Mouse (Mus musculus): ENCODE results near the gene Psmb4. TPM values are rescaled to one million over a fixed set of nuclear protein-coding genes. Genes with fewer than 3 reads are reported as not detected.
"Not testable (repeated sequence)": the region's sequence is repeated elsewhere in the genome, so short reads cannot be mapped to it uniquely, and the experiment has no call there.

Psmb4 gene
- polyA plus RNA-seq, 1 experiment from 2014 or later: 351 TPM

- not testable (repeated sequence) for H3K36me3 ChIP-seq (ENCODE audit: control insufficient read depth, insufficient read depth, low read length); H3K27ac ChIP-seq (replicated peaks; ENCODE audit: low read depth, low read length); H3K9ac ChIP-seq (ENCODE audit: low read depth, low read length); ATAC-seq (ENCODE audit: low read depth); H3K9me3 ChIP-seq (ENCODE audit: control insufficient read depth, low read length); H3K27me3 ChIP-seq (replicated peaks; ENCODE audit: control insufficient read depth, insufficient read depth, low read length); H3K4me3 ChIP-seq (ENCODE audit: low read depth, low read length); H3K4me1 ChIP-seq (ENCODE audit: control insufficient read depth, insufficient read depth, low read length); H3K4me2 ChIP-seq (ENCODE audit: low read depth, low read length); DNase-seq (ENCODE audit: low spot score)
- 38% methylated on average over 4 of the region's 7 CpGs for WGBS
These were observed 43.9 kb upstream of the Psmb4 start for GRCm38 (mm10) chr3:94930386-94931266.

- H3K4me2 ChIP-seq (ENCODE audit: low read depth, low read length); DNase-seq (ENCODE audit: low spot score); H3K4me3 ChIP-seq (ENCODE audit: low read depth, low read length); H3K36me3 ChIP-seq (ENCODE audit: control insufficient read depth, insufficient read depth, low read length); H3K9ac ChIP-seq (ENCODE audit: low read depth, low read length); H3K27ac ChIP-seq (replicated peaks; ENCODE audit: low read depth, low read length); ATAC-seq (ENCODE audit: low read depth); H3K27me3 ChIP-seq (replicated peaks; ENCODE audit: control insufficient read depth, insufficient read depth, low read length); H3K9me3 ChIP-seq (ENCODE audit: control insufficient read depth, low read length); H3K4me1 ChIP-seq (ENCODE audit: control insufficient read depth, insufficient read depth, low read length): not testable (repeated sequence)
- 91% methylated on average over 4 of the region's 4 CpGs for WGBS
These were observed 42.2 kb upstream of the Psmb4 start for GRCm38 (mm10) chr3:94928979-94929378.

GRCm38 (mm10) chr3:94926301-94926736 is 39.6 kb upstream of the Psmb4 start:
- H3K9me3 ChIP-seq (ENCODE audit: control insufficient read depth, low read length); H3K27me3 ChIP-seq (replicated peaks; ENCODE audit: control insufficient read depth, insufficient read depth, low read length); H3K4me3 ChIP-seq (ENCODE audit: low read depth, low read length); H3K36me3 ChIP-seq (ENCODE audit: control insufficient read depth, insufficient read depth, low read length); H3K4me2 ChIP-seq (ENCODE audit: low read depth, low read length); DNase-seq (ENCODE audit: low spot score); ATAC-seq (ENCODE audit: low read depth); H3K9ac ChIP-seq (ENCODE audit: low read depth, low read length); H3K27ac ChIP-seq (replicated peaks; ENCODE audit: low read depth, low read length); H3K4me1 ChIP-seq (ENCODE audit: control insufficient read depth, insufficient read depth, low read length): not testable (repeated sequence)
- 50% methylated on average over 4 of the region's 4 CpGs for WGBS

- Histone ChIP-seq H3K9me3 (ENCODE audit: control insufficient read depth, low read length) (no peaks in the 10 kb centered on the region), H3K27me3 (replicated peaks; ENCODE audit: control insufficient read depth, insufficient read depth, low read length) (no peaks in the 10 kb centered on the region), H3K4me2 (ENCODE audit: low read depth, low read length) (no peak overlapping the region), H3K36me3 (ENCODE audit: control insufficient read depth, insufficient read depth, low read length) (no peaks in the 10 kb centered on the region), H3K4me1 (ENCODE audit: control insufficient read depth, insufficient read depth, low read length) (no peaks in the 10 kb centered on the region), H3K27ac (replicated peaks; ENCODE audit: low read depth, low read length) (no peak overlapping the region), H3K4me3 (ENCODE audit: low read depth, low read length) (no peak overlapping the region), H3K9ac (ENCODE audit: low read depth, low read length) (no peak overlapping the region)
- 62% methylated on average over 8 of the region's 8 CpGs for WGBS
- DNase-seq (ENCODE audit: low spot score) (no peak), ATAC-seq (ENCODE audit: low read depth) (no peak)
These were observed 37.9 kb upstream of the Psmb4 start for GRCm38 (mm10) chr3:94924688-94925087.

GRCm38 (mm10) chr3:94922333-94922732 is 35.6 kb upstream of the Psmb4 start:
- Histone ChIP-seq H3K27me3 (replicated peaks; ENCODE audit: control insufficient read depth, insufficient read depth, low read length) (no peaks in the 10 kb centered on the region), H3K36me3 (ENCODE audit: control insufficient read depth, insufficient read depth, low read length) (no peaks in the 10 kb centered on the region), H3K9me3 (ENCODE audit: control insufficient read depth, low read length) (no peaks in the 10 kb centered on the region), H3K4me1 (ENCODE audit: control insufficient read depth, insufficient read depth, low read length) (no peaks in the 10 kb centered on the region), H3K9ac (ENCODE audit: low read depth, low read length) (no peak overlapping the region), H3K4me3 (ENCODE audit: low read depth, low read length) (no peak overlapping the region), H3K27ac (replicated peaks; ENCODE audit: low read depth, low read length) (no peak overlapping the region), H3K4me2 (ENCODE audit: low read depth, low read length) (no peak overlapping the region)
- ATAC-seq (ENCODE audit: low read depth): no peak
- WGBS: 60% methylated on average over 3 of the region's 3 CpGs
- DNase-seq (ENCODE audit: low spot score): no peak

GRCm38 (mm10) chr3:94921104-94921503 is 34.3 kb upstream of the Psmb4 start:
- ATAC-seq (ENCODE audit: low read depth): no peak
- no peak overlapping the region for H3K4me3 ChIP-seq (ENCODE audit: low read depth, low read length)
- WGBS: 37% methylated on average over 3 of the region's 3 CpGs
- no peaks in the 10 kb centered on the region for H3K4me1 ChIP-seq (ENCODE audit: control insufficient read depth, insufficient read depth, low read length)
- no peak overlapping the region for H3K9ac ChIP-seq (ENCODE audit: low read depth, low read length)
- H3K27ac ChIP-seq (replicated peaks; ENCODE audit: low read depth, low read length): no peak overlapping the region
- no peaks in the 10 kb centered on the region for H3K36me3 ChIP-seq (ENCODE audit: control insufficient read depth, insufficient read depth, low read length)
- no peaks in the 10 kb centered on the region for H3K27me3 ChIP-seq (replicated peaks; ENCODE audit: control insufficient read depth, insufficient read depth, low read length)
- no peaks in the 10 kb centered on the region for H3K9me3 ChIP-seq (ENCODE audit: control insufficient read depth, low read length)
- no peak overlapping the region for H3K4me2 ChIP-seq (ENCODE audit: low read depth, low read length)
- DNase-seq (ENCODE audit: low spot score): peak; percentile 48

GRCm38 (mm10) chr3:94918845-94919244 is 32.1 kb upstream of the Psmb4 start:
- no peaks in the 10 kb centered on the region for H3K27me3 ChIP-seq (replicated peaks; ENCODE audit: control insufficient read depth, insufficient read depth, low read length)
- no peaks in the 10 kb centered on the region for H3K4me1 ChIP-seq (ENCODE audit: control insufficient read depth, insufficient read depth, low read length)
- 70% methylated on average over 4 of the region's 4 CpGs for WGBS
- no peak overlapping the region for H3K4me3 ChIP-seq (ENCODE audit: low read depth, low read length)
- no peaks in the 10 kb centered on the region for H3K9me3 ChIP-seq (ENCODE audit: control insufficient read depth, low read length)
- no peak overlapping the region for H3K27ac ChIP-seq (replicated peaks; ENCODE audit: low read depth, low read length)
- no peak for ATAC-seq (ENCODE audit: low read depth)
- no peak overlapping the region for H3K4me2 ChIP-seq (ENCODE audit: low read depth, low read length)
- H3K36me3 ChIP-seq (ENCODE audit: control insufficient read depth, insufficient read depth, low read length): no peaks in the 10 kb centered on the region
- H3K9ac ChIP-seq (ENCODE audit: low read depth, low read length): no peak overlapping the region
- no peak for DNase-seq (ENCODE audit: low spot score)

- H3K9me3 ChIP-seq (ENCODE audit: control insufficient read depth, low read length): no peaks in the 10 kb centered on the region
- no peak overlapping the region for H3K4me3 ChIP-seq (ENCODE audit: low read depth, low read length)
- H3K27me3 ChIP-seq (replicated peaks; ENCODE audit: control insufficient read depth, insufficient read depth, low read length): no peaks in the 10 kb centered on the region
- no peaks in the 10 kb centered on the region for H3K4me1 ChIP-seq (ENCODE audit: control insufficient read depth, insufficient read depth, low read length)
- H3K27ac ChIP-seq (replicated peaks; ENCODE audit: low read depth, low read length): no peak overlapping the region
- no peak overlapping the region for H3K4me2 ChIP-seq (ENCODE audit: low read depth, low read length)
- peak; percentile 64 for DNase-seq (ENCODE audit: low spot score)
- H3K36me3 ChIP-seq (ENCODE audit: control insufficient read depth, insufficient read depth, low read length): no peaks in the 10 kb centered on the region
- H3K9ac ChIP-seq (ENCODE audit: low read depth, low read length): peak overlapping the region; percentile 3; the same call in 1 of the 2 replicates
- WGBS: 59% methylated on average over 14 of the region's 14 CpGs
- peak; percentile 83 for ATAC-seq (ENCODE audit: low read depth)
These were observed 31.1 kb upstream of the Psmb4 start for GRCm38 (mm10) chr3:94917816-94918361.
